Mouse (Mus musculus) thymus, postnatal 4 days (tissue): ENCODE measurements around the gene Il1b.

Experiments used
- DNase-seq: peaks from one replicate; pipeline ENCODE4 v3.0.0; 2021

Gene Il1b

DNA sequence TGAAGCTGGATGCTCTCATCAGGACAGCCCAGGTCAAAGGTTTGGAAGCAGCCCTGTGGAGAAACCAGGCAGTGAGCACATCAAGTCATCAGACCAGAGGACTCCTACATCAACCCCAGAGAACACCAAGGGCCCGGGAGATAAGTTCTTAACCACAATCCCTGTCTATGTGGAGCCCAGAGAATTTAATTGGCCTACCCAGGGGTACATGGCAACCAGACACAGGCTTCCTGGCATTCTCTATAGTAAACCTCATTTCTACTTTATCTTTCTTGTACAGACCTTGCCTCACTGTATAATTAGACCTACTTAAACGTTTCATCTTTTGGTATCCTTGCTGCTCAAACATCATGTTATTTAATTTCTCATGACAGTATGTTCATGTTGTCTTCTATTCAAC is 2.8 kb downstream of the Il1b start:
- DNase-seq: no peak

GRCm38 (mm10) chr2:129367246-129367645 is 3.7 kb downstream of the Il1b start:
- DNase-seq: no peak

- no peak for DNase-seq
These were observed 9.9 kb downstream of the Il1b start for GRCm38 (mm10) chr2:129360975-129361560.

DNA sequence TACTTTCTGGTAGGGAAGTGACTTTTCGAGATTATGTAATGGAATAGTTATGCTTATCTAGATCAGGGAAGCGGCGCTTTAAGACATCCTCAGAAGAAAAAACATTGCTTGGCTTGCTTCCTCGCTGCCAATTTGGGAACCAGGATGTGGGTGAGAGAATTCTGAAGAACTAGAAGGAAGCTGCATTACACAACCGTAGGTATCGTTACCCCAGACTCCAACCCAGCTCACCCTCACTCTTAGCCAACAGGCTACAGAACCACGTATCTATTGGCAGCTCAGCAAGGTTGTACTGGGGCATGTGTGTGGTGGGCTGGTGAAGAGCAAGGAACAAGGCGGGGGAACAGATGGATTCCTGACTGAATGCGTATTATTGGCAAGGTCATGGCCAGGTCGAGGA is 10.7 kb downstream of the Il1b start:
- no peak for DNase-seq

- DNase-seq: no peak
These were observed 32.8 kb downstream of the Il1b start for GRCm38 (mm10) chr2:129338138-129338621.

- DNase-seq: no peak
These were observed 37.5 kb downstream of the Il1b start for GRCm38 (mm10) chr2:129333471-129333870.

DNA sequence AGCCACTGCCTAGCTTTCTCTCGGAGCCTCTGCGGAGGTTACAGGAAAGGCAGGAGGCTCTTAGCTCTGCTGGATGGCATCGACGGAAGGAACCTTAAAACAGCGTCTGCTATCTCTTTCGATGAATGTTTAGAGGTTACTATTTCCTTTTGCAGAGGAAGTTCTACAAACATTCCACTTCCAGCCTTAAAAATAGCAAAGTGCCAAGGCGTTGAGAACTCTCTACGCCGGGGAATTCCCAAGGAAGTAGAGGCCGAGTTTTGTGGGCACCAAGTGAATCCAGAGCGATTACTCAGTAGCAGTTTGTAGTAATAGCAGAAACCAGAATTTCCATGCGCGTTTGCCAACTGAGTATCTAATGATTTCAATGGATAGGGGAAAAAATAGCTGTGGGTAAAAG is 40.4 kb downstream of the Il1b start:
- DNase-seq: no peak

DNA sequence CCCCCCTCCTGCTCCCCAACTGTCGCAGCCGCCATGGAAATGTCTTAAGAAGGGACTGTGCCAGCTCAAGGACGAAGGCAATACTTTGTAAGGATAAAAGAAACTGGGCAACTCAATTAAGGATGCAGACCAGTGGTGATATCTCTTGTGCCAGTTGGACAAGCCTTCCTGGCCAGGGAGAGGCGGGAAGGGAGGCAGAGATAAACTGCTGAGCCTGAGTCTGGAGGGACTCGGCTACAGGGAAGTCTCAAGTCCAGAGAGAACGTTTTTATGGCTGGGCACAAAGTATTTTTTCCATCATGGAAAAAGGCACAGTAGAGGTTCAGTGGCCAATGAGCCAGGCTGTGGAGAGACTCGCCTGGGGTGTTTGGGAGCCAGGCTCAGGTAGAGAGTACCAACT is 40.9 kb downstream of the Il1b start:
- no peak for DNase-seq

- DNase-seq: no peak
These were observed 42.7 kb downstream of the Il1b start for GRCm38 (mm10) chr2:129328238-129328637.

- DNase-seq: no peak
These were observed 46.7 kb downstream of the Il1b start for GRCm38 (mm10) chr2:129324216-129324615.

- DNase-seq: no peak
These were observed 48.8 kb downstream of the Il1b start for GRCm38 (mm10) chr2:129322117-129322635.

DNA sequence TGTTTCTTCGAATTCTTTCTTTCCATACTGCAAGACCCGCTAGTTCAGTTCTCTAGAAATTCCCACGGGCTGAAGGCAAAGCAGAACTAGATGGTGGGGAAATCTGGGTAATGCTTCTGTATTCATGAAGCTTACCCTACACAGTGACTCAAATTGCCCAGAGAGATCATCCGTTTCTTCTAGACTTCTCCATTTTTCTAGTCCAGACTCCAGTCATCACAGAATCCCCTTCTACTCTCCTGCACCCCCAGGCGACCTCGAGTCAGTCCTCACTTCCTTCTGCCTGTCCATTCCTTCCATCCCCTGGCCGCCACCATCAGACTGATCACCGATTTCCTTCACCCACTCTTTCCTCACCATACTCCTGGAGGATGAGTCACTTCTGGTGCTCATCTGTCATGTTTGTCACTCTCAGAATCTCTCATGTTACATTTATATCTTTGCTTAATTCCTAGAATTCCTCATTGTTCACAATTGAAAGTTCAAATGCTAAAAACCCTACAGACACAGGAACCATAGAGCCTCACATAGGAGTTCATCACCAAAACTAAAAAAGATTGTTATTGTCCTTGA is 50.8 kb downstream of the Il1b start:
- DNase-seq: no peak

DNA sequence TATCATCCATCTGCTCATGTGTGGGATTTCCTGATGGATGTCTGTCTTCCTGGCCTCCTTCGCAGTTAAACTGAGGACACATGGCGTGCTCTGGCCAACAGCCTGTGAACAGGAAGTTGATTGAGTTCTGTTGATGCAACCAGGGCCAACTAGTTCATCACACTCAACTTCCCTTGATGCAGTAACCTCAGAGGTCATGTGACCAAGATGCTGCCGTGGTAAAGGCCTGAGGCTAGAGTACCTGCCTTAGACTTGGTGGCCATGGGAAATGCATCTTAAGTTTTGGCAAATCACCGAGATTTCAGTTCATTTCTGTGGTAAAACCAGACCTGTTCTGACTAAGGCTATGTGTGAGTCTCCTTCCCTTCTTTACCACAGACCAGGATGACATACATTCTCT is 55.1 kb downstream of the Il1b start:
- DNase-seq: no peak

DNA sequence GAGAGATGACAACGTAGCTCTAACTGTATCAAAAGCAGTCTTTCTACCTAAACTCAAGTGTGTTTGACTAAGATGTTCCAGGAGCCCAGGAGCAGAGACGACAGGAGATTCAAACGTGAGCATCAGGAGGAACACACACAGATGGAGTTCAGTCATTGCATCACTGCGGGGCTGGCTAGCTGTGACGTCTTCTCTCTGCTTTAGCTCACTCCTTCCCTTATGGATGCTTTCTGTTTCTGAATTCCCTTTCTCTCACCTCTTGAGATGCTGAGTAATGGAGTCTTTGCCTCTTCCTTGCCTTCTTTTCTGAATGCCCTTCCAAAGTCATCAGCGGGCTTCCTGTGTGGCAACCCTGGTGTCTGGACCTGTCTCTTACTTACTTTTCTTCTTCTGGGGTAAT is 56.1 kb downstream of the Il1b start:
- no peak for DNase-seq
